In the genomic region with DNA sequence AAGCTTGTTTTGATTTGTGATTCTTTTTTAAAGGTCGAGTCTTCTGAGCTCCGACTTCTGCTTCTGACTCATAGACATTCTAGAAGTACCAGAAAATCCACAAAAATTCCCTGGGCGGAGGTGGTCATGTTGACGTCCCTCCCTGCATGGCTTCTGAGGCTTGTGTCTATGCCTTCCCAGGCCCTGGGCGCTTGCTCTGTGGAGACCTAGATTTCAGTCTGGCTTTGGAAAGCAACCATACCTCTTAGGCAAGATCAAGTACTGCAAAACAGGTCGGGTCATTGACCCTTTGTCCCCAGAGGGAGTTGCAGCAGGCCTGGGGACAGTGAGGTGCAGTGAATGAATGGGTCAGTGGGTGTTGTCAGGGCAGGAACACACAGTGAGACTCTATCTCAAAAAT, we compare ENCODE assay signal across 19 mouse cellular contexts.
A peak's percentile ranks its signal among the peaks of the same experiment; 100 is the strongest.
DNase-seq lines count a peak whose midpoint lies in the region; ATAC-seq and TF ChIP-seq lines count a peak whose summit lies in the region.
"Had no signal": no experiment of that assay in that cellular context is flagged by ENCODE, and none has a peak within 500 bp of the region (broad histone marks: within the 10 kb centered on the region; RNA-seq: fewer than 3 reads in every experiment).

No protein-coding gene starts in this region.

- H3K4me1 ChIP-seq in liver, adult 2 months (ENCODE audit: control insufficient read depth, insufficient read depth, low read length) = no peaks in the 10 kb centered on the region
- no peaks in the 10 kb centered on the region for H3K4me1 ChIP-seq in liver, embryonic 12.5 days
- H3K4me1 ChIP-seq in stomach, postnatal 0 days (replicated peaks; ENCODE audit: control insufficient read depth, insufficient read depth) = 0 out of 2 replicates have a peak, but pooled peaks cover 2% of the 10 kb centered on the region
- H3K4me1 ChIP-seq: midbrain, embryonic 12.5 days had no signal

- peak; percentile 51 for DNase-seq in adrenal gland, adult 2 months
- DNase-seq in adrenal gland, postnatal 25 days = no peak
- DNase-seq in liver, adult 2 months (ENCODE audit: extremely low read depth, low read depth, low spot score) = peak; percentile 95
- DNase-seq in gonadal fat pad, adult 2 months (ENCODE audit: low read depth) = peak; percentile 54
- DNase-seq in stomach, postnatal 0 days (ENCODE audit: low spot score) = no peak
- DNase-seq in natural killer cell, adult 2 months (ENCODE audit: low spot score in 2 of 2) = no peak
- DNase-seq in left cerebral cortex, postnatal 4 days = no peak
- DNase-seq: cerebellum, adult 9-10 months; forebrain, postnatal 0 days; kidney, adult 18-20 months; kidney, postnatal 10 days; layer of hippocampus, postnatal 36 days; lung, postnatal 10 days; thymus, postnatal 36 days had no signal

- intact Hi-C loops in left cerebral cortex, postnatal 4 days (cut with DNase I) = loop anchor here (5.0 to 10.0 kb wide), 2 partner anchors 120 to 167 kb away; a partner anchor contains a TSS

- no peaks in the 10 kb centered on the region for H3K79me2 ChIP-seq in liver, adult 2 months (ENCODE audit: control insufficient read depth, insufficient read depth, low read length)

- ATAC-seq in liver, embryonic 12.5 days = no peak; the same call in 1 of the 2 replicates
- ATAC-seq in stomach, postnatal 0 days (ENCODE audit: low FRiP score, low TSS enrichment) = peak; percentile 43; the same call in 1 of the 2 replicates
- ATAC-seq: forebrain, postnatal 0 days had no signal

- no peak overlapping the region for H3K27ac ChIP-seq in liver, adult 2 months (replicated peaks; ENCODE audit: insufficient read depth, low read depth, low read length)
- no peak overlapping the region for H3K27ac ChIP-seq in liver, embryonic 12.5 days
- 0 out of 2 replicates have a peak overlapping the region, but pooled peaks have one; percentile 30 for H3K27ac ChIP-seq in stomach, postnatal 0 days (replicated peaks)
- H3K27ac ChIP-seq: embryonic facial prominence, embryonic 12.5 days; limb, embryonic 15.5 days; midbrain, embryonic 12.5 days had no signal

- no peak overlapping the region for H3K4me2 ChIP-seq in liver, embryonic 12.5 days
- H3K4me2 ChIP-seq in stomach, postnatal 0 days (replicated peaks; ENCODE audit: low read depth) = no peak overlapping the region
- H3K4me2 ChIP-seq: embryonic facial prominence, embryonic 12.5 days; limb, embryonic 15.5 days; midbrain, embryonic 12.5 days had no signal

- no peak for TF ChIP-seq POLR2A in liver, adult 2 months (IDR thresholded peaks at IDR 0.05; ENCODE audit: extremely low read depth, insufficient read depth, low read length)

- no peaks in the 10 kb centered on the region for H3K27me3 ChIP-seq in liver, adult 2 months (ENCODE audit: control insufficient read depth, insufficient read depth, low read length)
- H3K27me3 ChIP-seq in liver, embryonic 12.5 days (replicated peaks) = no peaks in the 10 kb centered on the region
- H3K27me3 ChIP-seq in stomach, postnatal 0 days (ENCODE audit: control insufficient read depth, insufficient read depth, low read length) = no peaks in the 10 kb centered on the region
- H3K27me3 ChIP-seq: CH12.LX; embryonic facial prominence, embryonic 12.5 days; limb, embryonic 15.5 days; midbrain, embryonic 12.5 days had no signal

- TF ChIP-seq EP300 in stomach, postnatal 0 days (optimal IDR thresholded peaks at IDR 0.05) = no peak

- no peak overlapping the region for H3K4me3 ChIP-seq in liver, adult 2 months (ENCODE audit: insufficient read depth, low read depth, low read length)
- H3K4me3 ChIP-seq in liver, embryonic 12.5 days = no peak overlapping the region
- H3K4me3 ChIP-seq in stomach, postnatal 0 days (ENCODE audit: low read depth, low read length) = no peak overlapping the region
- H3K4me3 ChIP-seq: embryonic facial prominence, embryonic 12.5 days; limb, embryonic 15.5 days; midbrain, embryonic 12.5 days had no signal

- H3K9ac ChIP-seq in liver, adult 2 months (ENCODE audit: low read depth, low read length) = no peak overlapping the region
- no peak overlapping the region for H3K9ac ChIP-seq in liver, embryonic 12.5 days
- H3K9ac ChIP-seq in stomach, postnatal 0 days (ENCODE audit: low read length) = no peak overlapping the region
- H3K9ac ChIP-seq: embryonic facial prominence, embryonic 12.5 days; forebrain, postnatal 0 days; limb, embryonic 15.5 days; midbrain, embryonic 12.5 days had no signal

- no peak for TF ChIP-seq CTCF in liver, adult 2 months (IDR thresholded peaks at IDR 0.05; ENCODE audit: low read depth, low read length)
- TF ChIP-seq CTCF in stomach, postnatal 0 days (IDR thresholded peaks at IDR 0.05; ENCODE audit: low read depth) = no peak

- H3K9me3 ChIP-seq in liver, embryonic 12.5 days (replicated peaks) = no peaks in the 10 kb centered on the region
- no peaks in the 10 kb centered on the region for H3K9me3 ChIP-seq in stomach, postnatal 0 days (ENCODE audit: control insufficient read depth, low read length)
- H3K9me3 ChIP-seq: embryonic facial prominence, embryonic 12.5 days; limb, embryonic 15.5 days; midbrain, embryonic 12.5 days had no signal

- no peaks in the 10 kb centered on the region for H3K36me3 ChIP-seq in liver, adult 2 months (ENCODE audit: control insufficient read depth, insufficient read depth, low read length)
- no peaks in the 10 kb centered on the region for H3K36me3 ChIP-seq in liver, embryonic 12.5 days
- H3K36me3 ChIP-seq in stomach, postnatal 0 days (ENCODE audit: control insufficient read depth, insufficient read depth, low read length) = no peaks in the 10 kb centered on the region; the same call in 1 of the 2 replicates
- H3K36me3 ChIP-seq: embryonic facial prominence, embryonic 12.5 days; limb, embryonic 15.5 days; midbrain, embryonic 12.5 days had no signal

- WGBS in liver, adult 2 months = 50% methylated on average over 6 of the region's 6 CpGs
- 69% methylated on average over 6 of the region's 6 CpGs for WGBS in liver, embryonic 12.5 days (ENCODE audit: insufficient replicate concordance)
- WGBS in stomach, postnatal 0 days = 64% methylated on average over 6 of the region's 6 CpGs

Comparison
In these comparisons a context has a peak if more than half of its experiments do, and no peak if none do; other contexts are left out.
1. DNase-seq: peak in adrenal gland, adult 2 months (single experiment), liver, adult 2 months (single experiment) and gonadal fat pad, adult 2 months (single experiment); none in adrenal gland, postnatal 25 days (single experiment), stomach, postnatal 0 days (single experiment), natural killer cell, adult 2 months (0 of 2) and left cerebral cortex, postnatal 4 days (single experiment).